ENCODE assay signal across 7 mouse cellular contexts in genomic region chr12:71137686-71138085, GRCm38 (mm10). TPM values are rescaled to one million over a fixed set of nuclear protein-coding genes. Genes with fewer than 3 reads are reported as not detected.
A peak's percentile ranks its signal among the peaks of the same experiment; 100 is the strongest.
DNase-seq lines count a peak whose midpoint lies in the region; ATAC-seq and TF ChIP-seq lines count a peak whose summit lies in the region.

No protein-coding gene starts in this region.

- peak overlapping the region; percentile 44 for H3K9ac ChIP-seq in lung, embryonic 15.5 days
- H3K9ac ChIP-seq in embryonic facial prominence, embryonic 12.5 days, result peak overlapping the region; percentile 66
- 0 out of 2 replicates have a peak overlapping the region, but pooled peaks have one; percentile 85 for H3K9ac ChIP-seq in intestine, postnatal 0 days (ENCODE audit: low read depth, low read length)

- H3K27me3 ChIP-seq in lung, embryonic 15.5 days, result no peaks in the 10 kb centered on the region
- no peaks in the 10 kb centered on the region for H3K27me3 ChIP-seq in embryonic facial prominence, embryonic 12.5 days
- no peaks in the 10 kb centered on the region for H3K27me3 ChIP-seq in intestine, postnatal 0 days (replicated peaks; ENCODE audit: control insufficient read depth, insufficient read depth, low read length)

- peak overlapping the region; percentile 97 for H3K4me3 ChIP-seq in lung, embryonic 15.5 days
- peak overlapping the region; percentile 98 for H3K4me3 ChIP-seq in embryonic facial prominence, embryonic 12.5 days
- H3K4me3 ChIP-seq in intestine, postnatal 0 days (ENCODE audit: low read depth, low read length), result peak overlapping the region; percentile 95
- H3K4me3 ChIP-seq in olfactory bulb, adult 2 months (ENCODE audit: insufficient read depth, low read depth, low read length), result peak overlapping the region; percentile 34

- 3% methylated on average over 11 of the region's 11 CpGs for WGBS in lung, embryonic 15.5 days
- WGBS in embryonic facial prominence, embryonic 12.5 days, result 5% methylated on average over 11 of the region's 11 CpGs
- WGBS in intestine, postnatal 0 days, result under 1% methylated on average over 11 of the region's 11 CpGs
- WGBS in olfactory bulb, adult 2 months, result 2% methylated on average over 11 of the region's 11 CpGs

- ATAC-seq in lung, embryonic 15.5 days (ENCODE audit: borderline replicate concordance, extremely low read depth, low FRiP score, low TSS enrichment), result no peak
- no peak for ATAC-seq in embryonic facial prominence, embryonic 12.5 days (ENCODE audit: insufficient number of reproducible peaks, insufficient read depth, low FRiP score, low TSS enrichment)
- no peak for ATAC-seq in intestine, postnatal 0 days

- no peaks in the 10 kb centered on the region for H3K9me3 ChIP-seq in lung, embryonic 15.5 days
- H3K9me3 ChIP-seq in embryonic facial prominence, embryonic 12.5 days, result no peaks in the 10 kb centered on the region
- H3K9me3 ChIP-seq in intestine, postnatal 0 days (ENCODE audit: control insufficient read depth), result no peaks in the 10 kb centered on the region

- TF ChIP-seq CTCF in intestine, postnatal 0 days (IDR thresholded peaks at IDR 0.05; ENCODE audit: low read depth), result no peak
- no peak for TF ChIP-seq CTCF in olfactory bulb, adult 2 months (IDR thresholded peaks at IDR 0.05; ENCODE audit: insufficient read depth, low read depth, low read length)

- H3K4me2 ChIP-seq in lung, embryonic 15.5 days, result peak overlapping the region; percentile 77
- peak overlapping the region; percentile 88 for H3K4me2 ChIP-seq in embryonic facial prominence, embryonic 12.5 days (replicated peaks)
- peak overlapping the region; percentile 93 for H3K4me2 ChIP-seq in intestine, postnatal 0 days (replicated peaks; ENCODE audit: low read depth)

- H3K4me1 ChIP-seq in lung, embryonic 15.5 days, result peaks cover 16% of the 10 kb centered on the region
- H3K4me1 ChIP-seq in embryonic facial prominence, embryonic 12.5 days, result peaks cover 16% of the 10 kb centered on the region; the same call in 1 of the 2 replicates
- H3K4me1 ChIP-seq in intestine, postnatal 0 days (replicated peaks; ENCODE audit: control insufficient read depth, insufficient read depth, low read length), result no peaks in the 10 kb centered on the region
- peaks cover 15% of the 10 kb centered on the region for H3K4me1 ChIP-seq in olfactory bulb, adult 2 months (ENCODE audit: control insufficient read depth, insufficient read depth, low read length)

- peaks cover 35% of the 10 kb centered on the region for H3K36me3 ChIP-seq in lung, embryonic 15.5 days
- H3K36me3 ChIP-seq in embryonic facial prominence, embryonic 12.5 days, result peaks cover 31% of the 10 kb centered on the region
- peaks cover 13% of the 10 kb centered on the region for H3K36me3 ChIP-seq in intestine, postnatal 0 days (ENCODE audit: control insufficient read depth, insufficient read depth)

- TF ChIP-seq POLR2A in olfactory bulb, adult 2 months (IDR thresholded peaks at IDR 0.05; ENCODE audit: insufficient read depth, low read depth, low read length), result no peak

- no peak overlapping the region for H3K27ac ChIP-seq in lung, embryonic 15.5 days
- H3K27ac ChIP-seq in embryonic facial prominence, embryonic 12.5 days, result no peak overlapping the region
- no peak overlapping the region for H3K27ac ChIP-seq in intestine, postnatal 0 days (ENCODE audit: low read depth, low read length)
- H3K27ac ChIP-seq in olfactory bulb, adult 2 months (ENCODE audit: insufficient read depth, low read depth, low read length), result no peak overlapping the region

- DNase-seq in lung, postnatal 36 days, result no peak
- no peak for DNase-seq in gastrocnemius, postnatal 25 days
- DNase-seq in thymus, postnatal 0 days (ENCODE audit: low spot score), result no peak

RNA-seq across cellular contexts. Expression of gene 2700049A03Rik, which starts 1.0 kb away (rescaled TPM):
- polyA plus RNA-seq in lung, embryonic 15.5 days (2015; fragmentation: Nextera tagmentation; extraction: Ambion mirVana), result 14.5 and 14.7 TPM in 2 replicates
- polyA plus RNA-seq in embryonic facial prominence, embryonic 12.5 days (2016; fragmentation: Nextera tagmentation; extraction: Ambion mirVana), result 16.9 and 18.7 TPM in 2 replicates
- 2.7 and 4.2 TPM in 2 replicates for polyA plus RNA-seq in intestine, postnatal 0 days (2015; fragmentation: Nextera tagmentation; extraction: Ambion mirVana)
- polyA plus RNA-seq in olfactory bulb, adult 2 months (2012; ENCODE audit: insufficient read depth, insufficient read length, low replicate concordance, missing spikeins), result not detected in 2 replicates
- total RNA-seq in gastrocnemius, postnatal 25 days (2021), result 1 to 10 TPM; 2.8 to 3.6 TPM
- polyA plus RNA-seq in thymus, postnatal 0 days (2015; fragmentation: Nextera tagmentation; extraction: Ambion mirVana), result 13.6 and 17.1 TPM in 2 replicates

RNA-seq across cellular contexts. Expression of gene Timm9, which starts 1.2 kb away (rescaled TPM):
- 66.9 and 67.0 TPM in 2 replicates for polyA plus RNA-seq in lung, embryonic 15.5 days (2015; fragmentation: Nextera tagmentation; extraction: Ambion mirVana)
- 75.5 and 87.1 TPM in 2 replicates for polyA plus RNA-seq in embryonic facial prominence, embryonic 12.5 days (2016; fragmentation: Nextera tagmentation; extraction: Ambion mirVana)
- 69.1 and 74.9 TPM in 2 replicates for polyA plus RNA-seq in intestine, postnatal 0 days (2015; fragmentation: Nextera tagmentation; extraction: Ambion mirVana)
- not detected in 2 replicates for polyA plus RNA-seq in olfactory bulb, adult 2 months (2012; ENCODE audit: insufficient read depth, insufficient read length, low replicate concordance, missing spikeins)
- total RNA-seq in gastrocnemius, postnatal 25 days (2021), result 10 to 100 TPM; 25.5 to 32.6 TPM
- 89.8 and 90.0 TPM in 2 replicates for polyA plus RNA-seq in thymus, postnatal 0 days (2015; fragmentation: Nextera tagmentation; extraction: Ambion mirVana)

RNA-seq across cellular contexts. Expression of gene Tomm20l, which starts 26.5 kb away (rescaled TPM):
- 0.40 and 0.65 TPM in 2 replicates for polyA plus RNA-seq in lung, embryonic 15.5 days (2015; fragmentation: Nextera tagmentation; extraction: Ambion mirVana)
- not detected in 2 replicates for polyA plus RNA-seq in embryonic facial prominence, embryonic 12.5 days (2016; fragmentation: Nextera tagmentation; extraction: Ambion mirVana)
- polyA plus RNA-seq in intestine, postnatal 0 days (2015; fragmentation: Nextera tagmentation; extraction: Ambion mirVana), result not detected in 2 replicates
- not detected in 2 replicates for polyA plus RNA-seq in olfactory bulb, adult 2 months (2012; ENCODE audit: insufficient read depth, insufficient read length, low replicate concordance, missing spikeins)
- not detected for total RNA-seq in gastrocnemius, postnatal 25 days (2021)
- polyA plus RNA-seq in thymus, postnatal 0 days (2015; fragmentation: Nextera tagmentation; extraction: Ambion mirVana), result 0.26 TPM in 1 of 2 replicates, not detected in the other

Comparison
In these comparisons a context has a peak if more than half of its experiments do, and no peak if none do; other contexts are left out.
1. H3K4me3 ChIP-seq: peak in every context shown above with its lines; median percentile 98 in embryonic facial prominence, embryonic 12.5 days; 97 in lung, embryonic 15.5 days; 95 in intestine, postnatal 0 days; 34 in olfactory bulb, adult 2 months.
2. RNA of gene Timm9, which starts 1.2 kb away (polyA plus RNA-seq): 89.8 to 90.0 TPM in thymus, postnatal 0 days, 75.5 to 87.1 TPM in embryonic facial prominence, embryonic 12.5 days, 69.1 to 74.9 TPM in intestine, postnatal 0 days and 66.9 to 67.0 TPM in lung, embryonic 15.5 days; not detected in olfactory bulb, adult 2 months; every median in the first group is over 10 times any median in the second.
3. Peak in every context shown above with its lines, with median percentiles within 50 percentile points of each other: H3K4me2 ChIP-seq and H3K9ac ChIP-seq.